Mouse (Mus musculus): Measurements from ENCODE around the gene Med22. TPM values are rescaled to one million over a fixed set of nuclear protein-coding genes. Genes with fewer than 3 reads are reported as not detected.
"Not testable (repeated sequence)": the region's sequence is repeated elsewhere in the genome, so short reads cannot be mapped to it uniquely, and the experiment has no call there.

The Med22 gene
- total RNA-seq, 2 experiments from 2014 or later, result 23.7 to 25.6 TPM

DNA sequence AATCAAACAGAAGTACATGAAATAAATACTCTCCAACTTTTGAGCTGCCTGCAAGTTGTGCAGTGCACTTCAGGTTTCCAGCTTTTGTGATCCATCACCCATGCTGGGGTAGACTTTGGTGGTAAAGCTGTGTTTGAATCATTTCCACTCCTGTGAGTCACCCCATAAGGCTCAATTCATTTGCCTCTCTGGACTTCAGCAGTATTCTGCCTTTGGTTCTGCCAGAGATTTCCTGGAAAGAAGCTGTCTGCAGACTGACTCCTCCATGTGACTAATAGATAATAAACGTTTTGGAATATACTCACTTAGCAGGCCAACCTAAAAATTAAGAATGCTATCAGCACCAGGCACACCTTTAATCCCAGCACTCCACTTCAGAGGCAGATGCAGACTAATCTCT, 9.7 kb downstream of the Med22 start:
- DNase-seq (ENCODE audit: low spot score), result no peak
- intact Hi-C loops (cut with DNase I), result loop anchor here (2.0 to 10.0 kb wide), 4 partner anchors 62 to 1396 kb away; partner anchors contain the start of genes C8g, Fbxw5, Rexo4 and Sec16a

DNA sequence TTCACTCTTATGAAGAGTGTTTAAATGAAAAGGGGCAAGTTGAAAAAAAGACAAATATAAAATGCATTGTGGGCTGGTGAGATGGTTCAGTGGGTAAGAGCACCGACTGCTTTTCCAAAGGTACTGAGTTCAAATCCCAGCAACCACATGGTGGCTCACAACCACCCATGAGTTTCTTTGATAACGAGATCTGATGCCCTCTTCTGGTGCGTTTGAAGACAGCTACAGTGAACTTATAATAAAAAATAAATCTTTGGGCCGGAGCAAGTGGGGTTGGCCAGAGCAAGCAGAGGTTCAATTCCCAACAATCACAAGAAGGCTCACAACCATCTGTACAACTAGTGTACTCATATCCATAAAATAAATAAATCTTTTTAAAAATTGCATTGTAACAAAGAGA, 14.6 kb downstream of the Med22 start:
- intact Hi-C loops (cut with DNase I), result no loop called here
- DNase-seq (ENCODE audit: low spot score), result no peak

DNA sequence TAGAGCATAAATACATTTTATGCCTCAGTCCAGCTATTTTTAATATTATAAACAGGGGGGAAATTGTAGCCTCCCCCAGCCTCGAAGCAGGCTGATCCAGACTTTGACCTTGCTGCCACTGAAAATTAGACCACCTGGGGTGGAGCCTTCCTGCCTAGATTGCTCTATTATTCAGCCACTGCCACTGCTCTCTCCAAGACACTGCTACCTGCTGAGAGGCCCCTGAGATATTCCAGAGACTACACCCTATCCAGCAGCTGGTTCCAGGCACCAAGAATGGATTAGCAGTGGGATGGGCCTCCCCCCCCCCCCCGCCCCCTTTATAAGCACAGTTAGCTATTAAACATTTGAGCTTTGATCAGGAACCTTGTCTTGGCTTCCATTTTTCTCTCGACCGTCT, 24.3 kb downstream of the Med22 start:
- intact Hi-C loops (cut with DNase I); DNase-seq (ENCODE audit: low spot score): not testable (repeated sequence)

DNA sequence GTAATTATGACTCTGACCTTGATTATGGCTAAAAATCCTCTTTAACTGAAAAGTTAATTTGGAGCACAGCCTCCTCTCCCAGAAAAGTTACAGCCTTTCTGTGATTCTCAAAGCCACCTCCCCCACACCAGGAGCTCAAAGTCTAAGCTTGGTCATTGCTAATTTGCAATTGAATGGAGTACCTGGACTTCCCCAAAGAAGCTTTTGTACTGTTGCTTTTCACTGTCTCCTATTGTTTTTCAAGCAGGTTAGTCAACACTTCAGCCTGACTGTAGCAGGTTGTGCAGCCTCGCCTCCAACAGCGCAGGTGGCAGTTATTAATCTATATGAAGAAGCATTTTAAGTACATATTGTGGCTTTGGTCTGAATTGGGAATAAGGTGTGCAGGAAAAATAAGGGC, 24.9 kb downstream of the Med22 start:
- DNase-seq (ENCODE audit: low spot score); intact Hi-C loops (cut with DNase I): not testable (repeated sequence)

DNA sequence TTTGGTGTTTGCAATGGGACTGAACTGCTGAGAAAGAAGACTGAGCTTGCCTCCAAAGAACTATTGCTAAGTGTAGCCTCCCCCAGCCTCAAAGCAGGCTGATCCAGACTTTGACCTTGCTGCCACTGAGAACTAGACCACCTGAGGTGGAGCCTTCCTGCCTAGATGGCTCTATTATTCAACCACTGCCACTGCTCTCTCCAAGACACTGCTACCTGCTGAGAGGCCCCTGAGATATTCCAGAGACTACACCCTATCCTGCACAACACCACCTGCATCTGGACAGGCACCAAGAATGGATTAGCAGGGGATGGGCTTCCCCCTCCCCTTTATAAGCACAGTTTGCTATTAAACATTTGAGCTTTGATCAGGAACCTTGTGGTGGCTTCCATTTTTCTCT, 31.9 kb downstream of the Med22 start:
- intact Hi-C loops (cut with DNase I), result no loop called here
- no peak for DNase-seq (ENCODE audit: low spot score)

DNA sequence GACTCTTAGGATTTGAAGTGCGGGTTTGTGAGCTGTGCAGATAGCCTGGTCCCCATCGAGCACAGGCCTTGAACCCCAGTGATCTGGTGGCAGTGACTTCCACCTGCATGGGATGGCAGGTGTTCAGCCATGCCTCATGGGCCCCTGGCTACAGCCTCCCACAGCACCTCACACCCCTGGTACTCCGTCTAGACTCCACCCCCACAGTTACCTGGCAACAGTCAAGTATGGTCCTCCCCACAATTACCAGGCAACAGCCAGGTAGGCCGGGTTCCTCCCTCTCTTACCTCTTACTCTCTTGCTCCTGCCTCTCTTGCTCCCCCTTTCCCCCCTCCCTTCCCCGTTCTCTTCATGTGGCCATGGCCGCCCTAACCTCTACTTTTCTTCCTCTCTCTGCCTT, 39.8 kb downstream of the Med22 start:
- intact Hi-C loops (cut with DNase I), result no loop called here
- DNase-seq (ENCODE audit: low spot score), result no peak

DNA sequence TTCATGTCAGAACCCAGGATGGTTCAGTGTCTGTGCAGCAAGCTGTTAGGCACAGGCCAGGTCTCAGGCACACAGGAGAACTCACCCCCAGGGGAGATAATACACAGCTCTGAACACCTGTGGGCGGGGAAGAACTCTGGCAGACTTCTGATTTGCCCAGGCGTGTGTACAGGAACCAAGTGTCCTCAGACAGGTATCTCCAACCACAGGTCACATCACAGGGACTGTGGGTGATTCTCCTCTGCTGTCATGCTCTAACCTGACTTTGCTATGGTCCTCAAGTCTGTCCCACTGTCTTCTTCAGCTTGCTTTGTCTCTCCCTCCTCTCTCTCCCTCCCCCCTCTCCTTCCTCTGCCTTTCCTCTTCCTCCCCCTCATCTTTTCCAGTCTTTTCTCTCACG, 45.6 kb downstream of the Med22 start, which contains the start of gene Abo:
Gene Abo (minus strand): TSS at position 101 of the 400 bp plus-strand sequence.
- no peak for DNase-seq (ENCODE audit: low spot score)
- intact Hi-C loops (cut with DNase I), result no loop called here

DNA sequence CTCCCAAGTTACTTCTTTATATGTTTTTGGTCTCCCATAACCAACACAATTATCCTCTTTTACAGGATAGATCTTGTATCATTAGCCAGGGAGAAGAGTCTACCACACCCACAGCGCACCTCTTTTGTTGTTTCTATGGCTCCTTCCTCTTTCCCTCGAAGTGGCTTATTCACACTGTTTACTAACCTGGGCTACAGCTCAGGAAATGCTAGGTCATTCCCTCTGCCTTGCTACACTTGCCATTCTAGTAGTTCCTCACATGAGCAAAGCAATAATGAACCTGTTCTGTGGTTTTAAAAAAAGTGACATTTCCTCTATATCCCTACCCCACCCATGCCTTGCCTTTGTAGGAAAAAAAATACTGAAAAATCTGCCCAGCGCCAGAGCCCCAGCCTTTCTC, 47.6 kb downstream of the Med22 start:
- DNase-seq (ENCODE audit: low spot score), result no peak
- intact Hi-C loops (cut with DNase I), result no loop called here

Other genes starting within 250 kb of the Med22 start
- not detected for gene Lcn4, start 239.4 kb downstream of the Med22 start, total RNA-seq (2021)
- gene Abo, start 45.7 kb downstream of the Med22 start, total RNA-seq (2021), result not detected
- gene Surf6, start 7.8 kb downstream of the Med22 start, total RNA-seq (2021), result 10 to 100 TPM; 12.2 to 13.9 TPM
- gene Rpl7a, start 87 bp upstream of the Med22 start, total RNA-seq (2021), result 100 to 1,000 TPM; 274 to 280 TPM
- gene Surf2, start 5.7 kb upstream of the Med22 start, total RNA-seq (2021), result 10 to 100 TPM; 14.7 to 14.8 TPM
- 10 to 100 TPM; 49.4 to 49.7 TPM for gene Surf1, start 5.9 kb upstream of the Med22 start, total RNA-seq (2021)
- gene Surf4, start 23.3 kb upstream of the Med22 start, total RNA-seq (2021), result 10 to 100 TPM; 82.1 to 85.7 TPM
- gene Stkld1, start 23.4 kb upstream of the Med22 start, total RNA-seq (2021), result not detected
- gene Rexo4, start 53.7 kb upstream of the Med22 start, total RNA-seq (2021), result 10 to 100 TPM; 13.9 to 15.2 TPM
- not detected for gene Adamts13, start 62.7 kb upstream of the Med22 start, total RNA-seq (2021)
- 10 to 100 TPM; 37.3 to 41.6 TPM for gene Cacfd1, start 99.2 kb upstream of the Med22 start, total RNA-seq (2021)
- under 1 TPM; 0.25 to 0.39 TPM for gene Slc2a6, start 117.3 kb upstream of the Med22 start, total RNA-seq (2021)
- not detected for gene Mymk, start 161.5 kb upstream of the Med22 start, total RNA-seq (2021)
- gene Adamtsl2, start 168.7 kb upstream of the Med22 start, total RNA-seq (2021), result 10 to 100 TPM; 19.1 to 26.8 TPM
- under 1 TPM; 0.34 to 0.48 TPM for gene Fam163b, start 231.8 kb upstream of the Med22 start, total RNA-seq (2021)